Mouse (Mus musculus): ENCODE data around the gene Fam19a1. TPM values are rescaled to one million over a fixed set of nuclear protein-coding genes. Genes with fewer than 3 reads are reported as not detected.

The Fam19a1 gene
- polyA plus RNA-seq, 1 experiment, result 0.20 TPM

- no peak for TF ChIP-seq POLR2A (IDR thresholded peaks at IDR 0.05; ENCODE audit: low read depth, low read length)
- TF ChIP-seq CTCF (conservative IDR thresholded peaks at IDR 0.05; ENCODE audit: insufficient read depth, insufficient read length, low read depth, low read length), result no peak
- no peak overlapping the region for H3K27ac ChIP-seq (ENCODE audit: insufficient read depth, low read depth, low read length)
- no peak overlapping the region for H3K4me3 ChIP-seq (ENCODE audit: insufficient read depth, low read depth, low read length)
- H3K36me3 ChIP-seq (ENCODE audit: control insufficient read depth, insufficient read depth, low read length), result no peaks in the 10 kb centered on the region
- 49% methylated on average over 4 of the region's 4 CpGs for WGBS
- DNase-seq, result no peak
- no peaks in the 10 kb centered on the region for H3K27me3 ChIP-seq (replicated peaks; ENCODE audit: control insufficient read depth, insufficient read depth, low read length)
- no peaks in the 10 kb centered on the region for H3K4me1 ChIP-seq (ENCODE audit: control insufficient read depth, insufficient read depth, low read length)
These were observed 173.3 kb downstream of the Fam19a1 start for GRCm38 (mm10) chr6:96286276-96286675.

GRCm38 (mm10) chr6:96287377-96287776 lies 174.4 kb downstream of the Fam19a1 start:
- Histone ChIP-seq H3K4me3 (ENCODE audit: insufficient read depth, low read depth, low read length) (no peak overlapping the region), H3K27me3 (replicated peaks; ENCODE audit: control insufficient read depth, insufficient read depth, low read length) (no peaks in the 10 kb centered on the region), H3K4me1 (ENCODE audit: control insufficient read depth, insufficient read depth, low read length) (no peaks in the 10 kb centered on the region), H3K36me3 (ENCODE audit: control insufficient read depth, insufficient read depth, low read length) (no peaks in the 10 kb centered on the region), H3K27ac (ENCODE audit: insufficient read depth, low read depth, low read length) (no peak overlapping the region)
- DNase-seq, result no peak
- TF ChIP-seq CTCF (conservative IDR thresholded peaks at IDR 0.05; ENCODE audit: insufficient read depth, insufficient read length, low read depth, low read length) (no peak), POLR2A (IDR thresholded peaks at IDR 0.05; ENCODE audit: low read depth, low read length) (no peak)
- 70% methylated on average over 2 of the region's 2 CpGs for WGBS

GRCm38 (mm10) chr6:96289672-96290071 lies 176.7 kb downstream of the Fam19a1 start:
- WGBS, result 53% methylated on average over 4 of the region's 4 CpGs
- TF ChIP-seq POLR2A (IDR thresholded peaks at IDR 0.05; ENCODE audit: low read depth, low read length) (no peak), CTCF (conservative IDR thresholded peaks at IDR 0.05; ENCODE audit: insufficient read depth, insufficient read length, low read depth, low read length) (no peak)

DNA sequence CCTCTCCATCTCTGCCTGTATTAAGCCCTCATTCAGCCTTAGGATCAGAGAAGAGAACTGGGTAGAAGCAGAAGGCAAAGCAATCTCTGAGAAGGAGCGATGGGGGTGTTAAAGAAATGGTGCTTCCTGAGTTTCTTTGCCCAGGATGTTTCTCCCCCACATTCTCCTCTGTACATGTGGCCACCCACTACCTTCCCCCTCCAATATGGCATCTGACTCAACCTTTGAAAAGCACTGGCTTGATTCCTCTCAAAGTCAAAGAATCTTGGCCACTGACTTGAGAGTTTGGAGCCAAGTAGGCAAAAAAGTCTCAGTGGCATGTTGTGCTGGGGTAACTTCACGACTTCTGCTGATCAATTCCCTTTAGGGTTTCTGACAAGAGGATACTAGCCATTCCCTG lies 234.5 kb downstream of the Fam19a1 start:
- no peak overlapping the region for H3K4me3 ChIP-seq (ENCODE audit: insufficient read depth, low read depth, low read length)
- no peaks in the 10 kb centered on the region for H3K4me1 ChIP-seq (ENCODE audit: control insufficient read depth, insufficient read depth, low read length)
- TF ChIP-seq CTCF (conservative IDR thresholded peaks at IDR 0.05; ENCODE audit: insufficient read depth, insufficient read length, low read depth, low read length) (no peak), POLR2A (IDR thresholded peaks at IDR 0.05; ENCODE audit: low read depth, low read length) (no peak)
- DNase-seq, result no peak
- H3K27ac ChIP-seq (ENCODE audit: insufficient read depth, low read depth, low read length), result no peak overlapping the region
- H3K36me3 ChIP-seq (ENCODE audit: control insufficient read depth, insufficient read depth, low read length), result no peaks in the 10 kb centered on the region
- 80% methylated on average over 2 of the region's 2 CpGs for WGBS
- H3K27me3 ChIP-seq (replicated peaks; ENCODE audit: control insufficient read depth, insufficient read depth, low read length), result no peaks in the 10 kb centered on the region

More at GRCm38 (mm10) chr6:96289672-96290071, 176.7 kb downstream of the Fam19a1 start:
- no peak overlapping the region for H3K4me3 ChIP-seq (ENCODE audit: insufficient read depth, low read depth, low read length)
- DNase-seq, result no peak
- H3K27me3 ChIP-seq (replicated peaks; ENCODE audit: control insufficient read depth, insufficient read depth, low read length), result no peaks in the 10 kb centered on the region
- H3K36me3 ChIP-seq (ENCODE audit: control insufficient read depth, insufficient read depth, low read length), result no peaks in the 10 kb centered on the region
- no peaks in the 10 kb centered on the region for H3K4me1 ChIP-seq (ENCODE audit: control insufficient read depth, insufficient read depth, low read length)
- no peak overlapping the region for H3K27ac ChIP-seq (ENCODE audit: insufficient read depth, low read depth, low read length)

- Histone ChIP-seq H3K27ac (ENCODE audit: insufficient read depth, low read depth, low read length) (no peak overlapping the region), H3K4me1 (ENCODE audit: control insufficient read depth, insufficient read depth, low read length) (no peaks in the 10 kb centered on the region), H3K4me3 (ENCODE audit: insufficient read depth, low read depth, low read length) (no peak overlapping the region), H3K27me3 (replicated peaks; ENCODE audit: control insufficient read depth, insufficient read depth, low read length) (no peaks in the 10 kb centered on the region), H3K36me3 (ENCODE audit: control insufficient read depth, insufficient read depth, low read length) (no peaks in the 10 kb centered on the region)
- WGBS, result 81% methylated on average over 7 of the region's 7 CpGs
- no peak for TF ChIP-seq CTCF (conservative IDR thresholded peaks at IDR 0.05; ENCODE audit: insufficient read depth, insufficient read length, low read depth, low read length)
- TF ChIP-seq POLR2A (IDR thresholded peaks at IDR 0.05; ENCODE audit: low read depth, low read length), result no peak
- no peak for DNase-seq
These were observed 236.6 kb downstream of the Fam19a1 start for GRCm38 (mm10) chr6:96349446-96350025.

DNA sequence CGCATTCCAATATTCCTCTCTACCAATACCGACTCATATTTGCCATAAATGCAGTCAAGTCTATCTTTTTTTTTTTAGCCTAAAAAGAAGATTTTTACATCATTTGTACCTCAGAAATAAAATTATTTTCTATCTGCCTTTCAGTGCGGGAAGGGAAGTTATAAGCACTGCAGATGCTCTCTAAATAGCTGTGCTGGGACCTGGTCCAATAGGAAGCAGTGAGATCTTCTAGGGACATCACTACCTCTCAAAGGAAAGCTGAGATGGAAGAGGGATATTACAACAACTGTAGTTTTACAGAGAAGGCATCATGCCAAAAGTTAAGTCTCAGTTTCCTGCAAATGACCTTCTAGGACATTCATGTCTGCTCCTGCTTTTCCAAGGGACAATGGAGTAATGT lies 256.6 kb downstream of the Fam19a1 start:
- WGBS, result 86% methylated on average over 3 of the region's 3 CpGs
- Histone ChIP-seq H3K36me3 (ENCODE audit: control insufficient read depth, insufficient read depth, low read length) (no peaks in the 10 kb centered on the region), H3K27me3 (replicated peaks; ENCODE audit: control insufficient read depth, insufficient read depth, low read length) (no peaks in the 10 kb centered on the region), H3K4me3 (ENCODE audit: insufficient read depth, low read depth, low read length) (no peak overlapping the region), H3K4me1 (ENCODE audit: control insufficient read depth, insufficient read depth, low read length) (no peaks in the 10 kb centered on the region), H3K27ac (ENCODE audit: insufficient read depth, low read depth, low read length) (no peak overlapping the region)
- TF ChIP-seq POLR2A (IDR thresholded peaks at IDR 0.05; ENCODE audit: low read depth, low read length) (no peak), CTCF (conservative IDR thresholded peaks at IDR 0.05; ENCODE audit: insufficient read depth, insufficient read length, low read depth, low read length) (no peak)
- DNase-seq, result no peak

DNA sequence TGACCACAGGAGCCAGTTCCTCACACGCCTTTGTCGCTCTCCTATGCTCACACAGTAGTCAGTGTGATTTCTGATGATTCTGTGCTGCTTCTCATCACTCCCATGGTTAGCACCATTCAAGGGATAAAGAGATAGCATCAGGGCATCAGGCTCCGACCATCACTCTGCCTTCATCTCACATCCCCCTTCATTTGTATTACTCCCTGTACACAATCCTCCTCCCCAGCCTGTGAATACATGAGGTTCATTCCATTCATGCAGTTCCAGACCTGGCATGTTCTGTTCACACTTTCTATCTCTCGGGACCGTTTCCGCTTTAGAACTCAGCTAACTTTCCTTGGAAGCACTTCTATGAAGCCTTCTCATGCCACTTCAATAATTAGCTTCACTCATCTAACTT lies 259.9 kb downstream of the Fam19a1 start:
- H3K27me3 ChIP-seq (replicated peaks; ENCODE audit: control insufficient read depth, insufficient read depth, low read length), result no peaks in the 10 kb centered on the region
- DNase-seq, result no peak
- TF ChIP-seq POLR2A (IDR thresholded peaks at IDR 0.05; ENCODE audit: low read depth, low read length) (no peak), CTCF (conservative IDR thresholded peaks at IDR 0.05; ENCODE audit: insufficient read depth, insufficient read length, low read depth, low read length) (no peak)
- H3K27ac ChIP-seq (ENCODE audit: insufficient read depth, low read depth, low read length), result no peak overlapping the region
- WGBS, result 95% methylated on average over 6 of the region's 6 CpGs
- no peak overlapping the region for H3K4me3 ChIP-seq (ENCODE audit: insufficient read depth, low read depth, low read length)
- H3K36me3 ChIP-seq (ENCODE audit: control insufficient read depth, insufficient read depth, low read length), result no peaks in the 10 kb centered on the region
- no peaks in the 10 kb centered on the region for H3K4me1 ChIP-seq (ENCODE audit: control insufficient read depth, insufficient read depth, low read length)

All from kidney, adult 2 months (tissue).